Mouse (Mus musculus) embryonic stem cell, embryonic (primary cell): ENCODE data around the gene 2210418O10Rik.
"Not testable (repeated sequence)": the region's sequence is repeated elsewhere in the genome, so short reads cannot be mapped to it uniquely, and the experiment has no call there.

Experiments
- CTCF ChIA-PET, 4 experiments: fragments of 300-600 bp in 2 of 4; fragments of 350-600 bp in 2 of 4; sonication (Branson Sonifier 250); formaldehyde crosslinking; loops; one replicate each; lab custom pipeline; 2022; ENCODE audit warnings: inconsistent platforms in 2 of 4; lab: Charles Lee
- POLR2A ChIA-PET, 4 experiments: fragments of 300-600 bp in 2 of 4; fragments of 350-600 bp in 2 of 4; sonication (Branson Sonifier 250); formaldehyde crosslinking; loops; one replicate each; lab custom pipeline; 2022; ENCODE audit warnings: antibody characterized with exemption in 4 of 4, inconsistent platforms in 1 of 4; lab: Charles Lee

The 2210418O10Rik gene

GRCm38 (mm10) chr2:176226269-176226668, at the start of gene 2210418O10Rik:
Gene 2210418O10Rik (plus strand): TSS chr2:176226569.
- POLR2A ChIA-PET, CTCF ChIA-PET: not testable (repeated sequence)

- CTCF ChIA-PET, POLR2A ChIA-PET: not testable (repeated sequence)
These were observed 22.1 kb downstream of the 2210418O10Rik start for GRCm38 (mm10) chr2:176248519-176248918.
